Mouse (Mus musculus): ENCODE results near the gene Tufm.
A peak's percentile ranks its signal among the peaks of the same experiment; 100 is the strongest.
"Not testable (repeated sequence)": the region's sequence is repeated elsewhere in the genome, so short reads cannot be mapped to it uniquely, and the experiment has no call there.

Gene Tufm

GRCm38 (mm10) chr7:126465246-126466030 is 21.7 kb upstream of the Tufm start:
- DNase-seq (ENCODE audit: extremely low spot score), result no peak

- no peak for DNase-seq (ENCODE audit: extremely low spot score)
Observed at GRCm38 (mm10) chr7:126466116-126466515, 21.0 kb upstream of the Tufm start.

- DNase-seq (ENCODE audit: extremely low spot score), result no peak
Observed at GRCm38 (mm10) chr7:126466707-126467106, 20.5 kb upstream of the Tufm start.

GRCm38 (mm10) chr7:126467271-126467670 is 19.9 kb upstream of the Tufm start:
- no peak for DNase-seq (ENCODE audit: extremely low spot score)

GRCm38 (mm10) chr7:126467834-126468627 is 19.1 kb upstream of the Tufm start:
- DNase-seq (ENCODE audit: extremely low spot score), result no peak

- DNase-seq (ENCODE audit: extremely low spot score), result no peak
Observed at GRCm38 (mm10) chr7:126470077-126470476, 17.1 kb upstream of the Tufm start.

- no peak for DNase-seq (ENCODE audit: extremely low spot score)
Observed at GRCm38 (mm10) chr7:126471361-126471760, 15.8 kb upstream of the Tufm start.

- DNase-seq (ENCODE audit: extremely low spot score), result no peak
Observed at GRCm38 (mm10) chr7:126471853-126472252, 15.3 kb upstream of the Tufm start.

- no peak for DNase-seq (ENCODE audit: extremely low spot score)
Observed at GRCm38 (mm10) chr7:126472306-126472705, 14.9 kb upstream of the Tufm start.

- no peak for DNase-seq (ENCODE audit: extremely low spot score)
Observed at GRCm38 (mm10) chr7:126472713-126473112, 14.4 kb upstream of the Tufm start.

GRCm38 (mm10) chr7:126473470-126474086 is 13.6 kb upstream of the Tufm start:
- no peak for DNase-seq (ENCODE audit: extremely low spot score)

- no peak for DNase-seq (ENCODE audit: extremely low spot score)
Observed at GRCm38 (mm10) chr7:126474486-126474955, 12.6 kb upstream of the Tufm start.

- DNase-seq (ENCODE audit: extremely low spot score), result peak; percentile 92
Observed at GRCm38 (mm10) chr7:126474993-126475581, 12.1 kb upstream of the Tufm start, which contains the start of gene Sh2b1. Gene Sh2b1 (minus strand): TSS chr7:126475424.

- DNase-seq (ENCODE audit: extremely low spot score), result no peak
Observed at GRCm38 (mm10) chr7:126481699-126482098, 5.5 kb upstream of the Tufm start.

- peak; percentile 91 for DNase-seq (ENCODE audit: extremely low spot score)
Observed at GRCm38 (mm10) chr7:126482392-126482871, 4.7 kb upstream of the Tufm start.

- DNase-seq (ENCODE audit: extremely low spot score), result not testable (repeated sequence)
Observed at GRCm38 (mm10) chr7:126487617-126488385, 640 bp downstream of the Tufm start.

- no peak for DNase-seq (ENCODE audit: extremely low spot score)
Observed at GRCm38 (mm10) chr7:126491005-126491404, 3.8 kb downstream of the Tufm start.

- no peak for DNase-seq (ENCODE audit: extremely low spot score)
Observed at GRCm38 (mm10) chr7:126491973-126492372, 4.8 kb downstream of the Tufm start.

- no peak for DNase-seq (ENCODE audit: extremely low spot score)
Observed at GRCm38 (mm10) chr7:126494120-126494519, 7.0 kb downstream of the Tufm start.

- no peak for DNase-seq (ENCODE audit: extremely low spot score)
Observed at GRCm38 (mm10) chr7:126496475-126496874, 9.3 kb downstream of the Tufm start.

GRCm38 (mm10) chr7:126497966-126498365 is 10.8 kb downstream of the Tufm start:
- DNase-seq (ENCODE audit: extremely low spot score), result no peak
